Mouse (Mus musculus) adrenal gland, postnatal 14 days (tissue): ENCODE data around the gene Kif19a. TPM values are rescaled to one million over a fixed set of nuclear protein-coding genes. Genes with fewer than 3 reads are reported as not detected.

ENCODE experiments used
- DNase-seq: peaks from one replicate; pipeline ENCODE4 v3.0.0; 2021; ENCODE audit warnings: mixed read lengths
- total RNA-seq: library from RNA; stranded (reverse); gene quantifications from 2 replicates; pipeline ENCODE4 v1.2.3, GENCODE M21; 2021

Kif19a gene
- total RNA-seq, 1 experiment from 2014 or later = 0.56 TPM

DNA sequence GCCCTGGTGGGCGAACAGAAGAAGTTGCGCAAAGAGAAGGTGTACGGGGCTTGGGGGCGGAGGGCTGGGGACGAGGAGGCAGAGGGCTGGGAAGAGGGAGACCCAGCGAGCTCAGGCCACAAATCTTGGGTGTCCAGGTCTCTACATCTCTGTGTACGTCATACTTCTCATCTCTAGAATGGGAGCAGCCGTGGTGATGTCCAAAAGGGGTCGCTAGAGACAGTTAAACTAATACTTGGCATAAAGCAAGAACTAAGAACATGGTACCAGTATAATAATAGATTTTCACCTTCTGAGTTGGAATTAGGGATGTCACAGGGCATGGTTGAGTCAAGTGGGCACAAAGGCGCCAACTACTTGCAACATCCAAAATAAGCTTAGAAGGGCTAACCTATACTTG, 20.7 kb downstream of the Kif19a start:
- no peak for DNase-seq

DNA sequence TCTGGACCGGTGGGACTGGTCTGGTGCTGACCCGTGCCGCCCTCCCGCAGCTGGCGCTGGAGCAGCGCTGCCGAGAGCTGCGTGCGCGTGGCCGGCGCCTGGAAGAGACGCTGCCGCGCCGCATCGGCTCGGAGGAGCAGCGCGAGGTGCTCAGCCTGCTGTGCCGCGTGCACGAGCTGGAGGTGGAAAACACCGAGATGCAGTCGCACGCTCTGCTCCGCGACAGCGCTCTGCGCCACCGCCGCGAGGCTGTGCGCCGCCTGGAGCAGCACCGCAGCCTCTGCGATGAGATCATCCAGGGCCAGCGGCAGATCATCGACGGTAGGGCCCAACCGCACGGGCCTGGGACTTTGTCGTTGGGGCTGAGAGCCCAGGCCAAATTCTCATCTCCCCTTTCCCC, 21.1 kb downstream of the Kif19a start:
- peak; percentile 18 for DNase-seq

DNA sequence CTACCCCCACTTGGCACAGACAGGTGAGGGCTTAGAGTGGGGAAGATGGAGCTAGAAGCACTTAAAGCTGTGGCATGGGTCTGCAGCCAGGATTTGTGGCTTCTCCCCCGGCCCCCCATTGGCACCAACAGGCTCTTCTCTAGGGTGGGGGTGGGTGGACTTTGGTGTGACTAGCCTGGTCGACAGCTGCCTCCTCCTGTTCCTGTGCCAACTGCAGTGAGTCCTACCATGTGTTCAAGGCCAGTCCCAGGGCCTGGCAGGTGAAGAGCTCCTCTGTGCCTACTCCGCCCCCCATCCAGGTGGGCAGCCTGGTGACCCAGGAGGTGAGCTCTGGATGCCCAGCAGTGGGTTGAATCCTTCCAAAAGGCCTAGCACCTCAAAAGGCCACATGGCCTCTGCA, 22.4 kb downstream of the Kif19a start:
- DNase-seq = no peak

DNA sequence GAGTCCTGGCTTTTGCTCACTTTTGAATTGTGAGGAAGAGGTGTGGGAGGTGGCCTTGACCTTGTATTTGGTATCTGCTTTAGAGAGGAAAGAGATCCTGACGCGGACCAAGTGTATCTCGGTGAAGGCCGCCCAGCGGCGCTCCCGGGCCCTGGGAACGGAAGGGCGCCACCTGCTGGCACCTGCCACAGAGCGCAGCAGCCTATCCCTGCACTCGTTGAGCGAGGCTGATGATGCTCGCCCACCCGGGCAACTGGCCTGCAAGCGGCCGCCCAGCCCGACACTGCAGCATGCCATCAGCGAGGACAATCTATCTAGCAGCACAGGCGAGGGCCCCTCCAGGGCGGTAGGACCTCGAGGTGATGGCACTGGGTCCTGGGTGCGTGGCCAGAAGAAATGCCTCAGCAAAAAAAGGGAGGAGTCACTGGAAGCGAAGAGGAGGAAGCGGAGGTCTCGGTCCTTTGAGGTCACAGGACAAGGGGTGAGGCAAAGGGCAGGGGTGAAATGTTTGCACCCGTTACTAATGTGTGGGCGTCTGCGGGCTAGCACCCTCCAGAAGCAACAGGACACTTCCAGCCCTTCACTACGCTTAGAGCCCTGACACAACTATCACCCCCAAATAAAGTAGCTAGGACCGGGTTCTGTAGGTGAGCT, 24.0 kb downstream of the Kif19a start:
- peak; percentile 91 for DNase-seq

DNA sequence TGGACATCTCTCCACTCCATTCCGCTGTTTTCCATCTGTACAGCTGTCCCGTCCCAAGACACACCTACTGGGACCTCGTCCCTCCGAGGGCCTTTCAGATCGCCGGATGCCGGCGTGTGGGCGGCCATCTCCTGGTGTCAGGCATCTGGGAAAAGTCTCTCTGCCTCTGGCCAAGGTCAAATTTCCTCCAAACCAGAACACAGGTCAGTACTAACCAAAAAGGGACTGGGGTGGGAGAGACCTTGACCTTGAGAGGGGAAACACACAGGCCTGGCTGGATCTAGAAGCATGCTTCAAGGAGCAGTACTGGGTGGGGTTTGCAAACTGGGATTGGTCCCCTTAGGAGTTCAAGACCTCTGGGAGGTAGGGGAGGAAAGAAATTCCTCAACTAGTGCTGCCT, 24.5 kb downstream of the Kif19a start:
- no peak for DNase-seq

DNA sequence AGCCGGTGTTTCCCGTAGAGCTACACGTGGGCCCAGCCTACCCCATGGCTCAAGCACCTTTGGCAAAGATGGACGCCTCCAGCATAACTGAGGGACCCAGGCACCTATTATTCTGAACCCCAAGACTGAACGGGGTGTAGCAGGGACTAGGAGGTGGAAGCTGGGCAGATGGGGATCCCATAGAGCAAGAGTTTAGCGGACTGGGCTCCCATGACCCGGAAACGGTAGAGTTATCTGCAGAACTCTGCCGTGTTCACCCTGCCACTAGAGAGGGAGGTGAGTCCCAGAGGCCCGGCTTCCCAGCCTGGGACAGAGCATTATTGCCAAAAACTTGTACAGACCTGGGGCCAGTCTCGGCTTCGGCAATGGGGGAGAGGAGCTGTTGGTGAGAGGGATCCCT, 25.0 kb downstream of the Kif19a start:
- DNase-seq = no peak

DNA sequence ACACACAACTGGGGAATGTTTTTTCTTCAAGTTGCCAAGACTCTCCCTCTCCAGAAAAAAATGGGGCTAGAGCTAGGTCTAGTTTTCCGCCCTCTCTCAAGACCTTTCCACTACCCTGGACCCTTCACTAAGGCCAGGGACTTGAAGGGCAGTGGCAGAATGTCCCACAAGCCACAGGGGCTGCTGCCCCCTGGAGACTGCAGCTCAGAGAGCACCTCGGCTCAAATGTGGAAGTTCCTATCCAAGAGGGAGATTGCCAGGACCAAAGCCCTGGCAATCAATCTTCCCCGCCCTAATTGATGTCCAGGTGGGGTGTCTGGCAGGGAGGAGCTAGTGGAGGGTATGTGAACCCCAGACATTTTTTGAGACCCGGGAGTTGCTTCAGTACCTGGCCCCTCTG, 25.7 kb downstream of the Kif19a start:
- DNase-seq = no peak

DNA sequence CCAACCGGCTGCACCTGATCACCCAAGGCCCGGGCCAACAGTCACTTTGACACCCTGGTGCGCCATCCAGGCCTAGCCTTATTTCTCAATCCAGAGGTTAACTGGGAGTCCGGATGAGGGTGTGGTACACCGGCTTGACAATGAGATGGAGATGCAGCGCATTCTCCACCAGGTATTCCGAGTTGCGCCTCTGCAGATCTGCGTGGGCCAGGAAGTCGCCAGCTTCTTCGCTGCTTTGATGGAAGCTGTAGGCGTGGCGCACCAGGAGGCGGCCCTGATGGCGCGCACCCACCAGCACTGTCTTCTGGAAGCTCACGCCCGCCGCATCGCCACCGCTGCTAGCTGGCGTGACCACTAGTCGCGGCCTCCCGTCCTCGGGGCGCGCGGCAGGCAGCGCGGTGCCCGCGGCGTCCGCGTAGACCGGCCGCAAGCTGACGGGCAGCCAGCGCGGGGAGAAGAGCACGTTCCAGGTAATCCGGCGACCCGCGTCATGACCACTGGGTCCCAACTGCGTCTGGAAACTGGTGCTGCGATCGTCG, 26.2 kb downstream of the Kif19a start:
- no peak for DNase-seq

DNA sequence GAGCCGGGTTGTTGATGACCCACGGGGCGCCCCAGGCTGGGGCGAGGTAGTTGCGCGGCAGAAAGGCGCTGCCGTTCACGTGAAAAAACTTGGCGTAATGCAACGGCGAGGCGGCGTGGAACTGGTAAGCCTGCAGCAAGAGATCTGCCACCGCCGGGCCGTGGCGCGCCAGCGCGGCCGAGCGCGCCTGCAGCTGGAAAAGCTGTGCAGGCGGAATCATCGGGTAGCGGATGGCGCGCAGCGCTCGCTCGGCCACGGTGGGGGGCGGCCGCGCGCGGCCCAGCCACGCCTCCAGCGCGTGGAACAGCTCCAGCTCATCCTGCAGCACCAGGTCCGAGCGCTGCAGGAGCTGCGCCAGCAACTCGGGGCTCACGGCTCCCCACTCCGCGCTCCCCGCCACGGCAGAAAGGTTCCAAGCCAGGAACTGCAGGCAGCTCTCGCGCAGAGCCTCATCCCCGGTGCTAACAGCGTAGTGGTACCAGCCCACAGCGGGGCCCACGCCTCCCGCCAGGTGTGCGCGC, 26.8 kb downstream of the Kif19a start:
- DNase-seq = peak; percentile 22

DNA sequence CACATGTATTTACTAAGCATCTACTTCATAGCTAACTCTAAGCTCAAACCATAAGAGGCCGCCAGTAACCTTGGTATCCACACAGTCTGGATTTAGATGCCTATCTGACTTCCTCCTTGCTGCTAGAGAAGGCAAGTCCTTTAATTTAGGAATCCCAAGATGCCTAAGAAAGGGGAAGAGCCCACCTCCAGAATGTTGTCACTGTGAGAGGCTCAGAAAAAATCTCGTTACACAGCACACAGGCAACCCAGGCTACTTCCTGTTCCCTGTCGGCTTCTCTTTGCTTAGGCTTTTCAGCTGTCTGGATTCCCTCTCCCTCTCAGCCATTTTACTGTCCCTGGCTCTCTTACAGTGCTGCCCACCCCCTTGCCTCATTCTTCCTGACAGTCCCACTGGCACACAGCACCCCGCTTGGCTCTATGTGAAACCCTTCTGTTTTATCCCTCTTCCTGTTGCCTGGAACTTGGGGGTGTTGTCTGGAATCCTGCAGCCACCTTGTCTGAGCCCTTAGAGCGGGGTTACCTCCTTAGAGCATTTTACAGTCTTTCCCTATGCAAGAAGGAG, 27.8 kb downstream of the Kif19a start:
- no peak for DNase-seq

DNA sequence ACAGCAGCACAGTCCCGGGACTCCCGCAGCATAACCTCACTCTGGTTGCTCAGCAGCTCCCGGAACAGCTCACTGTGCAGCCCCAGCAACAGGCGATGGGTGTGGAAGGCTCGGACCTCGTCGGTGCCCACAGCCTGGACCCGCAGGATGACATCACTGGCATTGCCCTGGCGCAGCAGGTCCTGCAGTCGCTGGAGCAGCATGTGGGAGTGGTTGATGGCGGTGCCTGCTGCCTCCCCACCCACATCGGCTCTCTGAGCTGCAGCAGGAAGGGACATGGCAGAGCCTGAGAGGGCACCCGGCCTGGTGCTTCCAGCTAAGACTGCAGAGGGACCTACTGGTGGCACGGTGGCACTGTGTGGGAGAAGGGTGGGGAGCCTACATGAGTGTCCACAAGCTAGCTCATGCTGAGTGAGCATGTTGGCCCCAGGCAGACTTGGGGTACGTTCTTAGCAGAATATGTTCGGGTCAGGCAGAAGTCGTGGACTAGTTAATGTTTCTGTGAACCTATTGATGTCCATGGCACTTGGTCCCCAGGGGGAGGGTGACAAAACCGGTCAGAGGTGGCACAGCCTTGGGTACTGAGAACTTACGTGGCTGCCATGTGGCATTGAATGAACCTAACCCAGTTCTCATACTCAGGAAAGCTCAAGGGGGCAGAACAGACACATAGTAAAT, 28.8 kb downstream of the Kif19a start:
- DNase-seq = no peak

DNA sequence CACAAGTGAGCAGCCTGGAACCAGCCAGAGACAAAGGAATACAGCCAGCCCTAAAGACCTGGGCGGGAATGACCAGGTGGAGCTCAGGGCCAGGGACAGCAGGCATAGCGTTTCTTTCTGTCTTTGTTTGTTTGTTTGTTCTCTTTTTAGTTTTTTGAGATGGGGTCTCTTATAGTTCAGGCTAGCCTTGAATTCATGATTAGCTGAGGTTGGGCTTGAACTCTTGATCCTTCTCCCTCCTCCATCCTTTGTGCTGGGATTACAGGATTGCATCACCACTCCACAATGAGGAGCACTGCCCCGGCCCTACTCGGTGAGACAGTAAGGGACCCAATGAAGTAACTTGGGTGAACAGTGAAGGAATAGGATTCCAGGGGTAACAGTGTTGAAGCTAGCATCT, 29.5 kb downstream of the Kif19a start:
- DNase-seq = no peak

DNA sequence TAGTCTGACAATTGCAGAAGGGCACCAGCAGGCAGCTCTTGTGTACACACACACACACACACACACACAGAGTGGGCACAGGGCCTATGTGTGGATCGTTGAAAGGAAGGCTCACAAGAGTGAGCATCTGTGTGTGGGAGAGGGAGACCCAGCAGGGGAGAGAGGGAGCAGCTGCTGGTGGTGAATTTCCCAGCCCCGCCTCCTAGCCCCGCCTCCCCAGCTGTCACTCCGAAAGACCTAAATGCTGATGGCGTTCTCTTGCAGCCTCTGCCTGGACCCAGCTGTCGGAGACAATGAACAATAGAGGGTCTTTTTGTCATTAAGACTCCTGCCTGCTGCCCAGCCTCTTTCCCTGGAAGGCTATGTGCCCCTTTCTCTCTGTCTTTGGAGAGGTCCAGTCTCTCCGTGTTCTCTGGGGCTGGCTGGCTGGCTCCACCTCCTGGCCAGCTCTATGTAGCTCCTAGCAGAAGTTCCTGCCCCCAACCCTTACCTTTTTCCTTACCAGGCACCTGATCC, 30.1 kb downstream of the Kif19a start:
- peak; percentile 47 for DNase-seq

DNA sequence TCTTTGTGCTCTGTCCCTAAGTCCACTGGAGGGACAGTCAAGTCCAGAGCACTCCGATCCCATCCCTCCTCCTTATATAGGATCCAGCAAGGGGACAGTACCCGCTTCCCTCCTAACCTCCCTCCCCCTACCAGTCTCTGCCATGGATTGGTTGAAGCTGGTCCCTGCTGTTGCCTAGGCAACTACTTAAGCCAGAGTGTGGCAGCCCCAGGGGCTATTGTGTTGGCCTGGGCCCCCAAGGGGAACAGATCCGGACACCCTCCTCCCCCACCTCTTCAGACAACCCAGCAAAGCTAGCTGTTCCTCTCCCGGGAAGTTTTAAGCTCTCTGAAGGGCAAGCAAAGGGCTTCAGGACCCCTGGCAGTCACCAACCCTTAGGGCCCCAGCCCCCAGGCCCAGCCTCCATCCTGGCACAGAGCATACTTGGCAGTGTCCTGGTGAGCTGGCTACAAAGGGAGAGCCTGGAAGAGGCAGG, 30.7 kb downstream of the Kif19a start, which contains the start of gene Btbd17:
Btbd17 (minus strand) TSS at position 98 of the 475 bp plus-strand sequence.
- no peak for DNase-seq

DNA sequence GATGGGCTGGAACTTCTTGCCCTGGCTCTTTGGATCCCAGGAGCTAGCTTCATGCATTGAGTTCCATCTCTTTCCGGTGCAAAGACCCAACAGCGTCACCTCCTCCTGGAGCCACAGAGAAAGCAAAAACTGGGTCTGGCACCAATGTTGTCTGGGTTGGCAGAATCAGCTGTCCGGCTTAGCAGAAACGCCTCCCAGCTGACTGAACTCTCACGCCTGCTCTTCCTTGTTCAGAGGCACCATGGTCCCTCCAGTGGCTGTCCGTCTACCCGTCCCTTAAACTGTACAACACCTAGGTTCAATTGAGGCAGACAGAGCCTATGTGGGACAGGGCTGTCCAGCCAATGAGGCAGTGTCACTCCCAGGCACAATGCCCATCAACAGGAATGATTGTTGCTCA, 32.0 kb downstream of the Kif19a start:
- no peak for DNase-seq

DNA sequence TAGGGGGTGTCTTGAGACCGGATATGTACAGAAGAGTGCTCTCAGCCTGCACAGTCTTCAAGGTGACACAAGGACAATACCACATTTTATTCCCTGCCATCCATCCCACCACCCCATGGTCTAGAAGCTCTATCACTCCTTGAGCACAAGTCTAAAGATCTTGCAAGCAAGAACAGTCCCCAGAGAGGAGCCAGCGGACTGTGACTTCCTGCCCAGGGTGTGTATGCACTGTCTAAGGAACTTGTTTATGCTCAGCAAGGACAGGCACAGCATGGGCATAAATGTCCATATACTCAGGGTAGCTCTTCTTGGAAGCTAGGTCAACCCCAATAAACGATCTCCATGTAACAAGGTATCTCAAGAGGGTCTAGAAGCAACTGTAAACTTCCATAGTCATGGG, 32.8 kb downstream of the Kif19a start:
- no peak for DNase-seq

DNA sequence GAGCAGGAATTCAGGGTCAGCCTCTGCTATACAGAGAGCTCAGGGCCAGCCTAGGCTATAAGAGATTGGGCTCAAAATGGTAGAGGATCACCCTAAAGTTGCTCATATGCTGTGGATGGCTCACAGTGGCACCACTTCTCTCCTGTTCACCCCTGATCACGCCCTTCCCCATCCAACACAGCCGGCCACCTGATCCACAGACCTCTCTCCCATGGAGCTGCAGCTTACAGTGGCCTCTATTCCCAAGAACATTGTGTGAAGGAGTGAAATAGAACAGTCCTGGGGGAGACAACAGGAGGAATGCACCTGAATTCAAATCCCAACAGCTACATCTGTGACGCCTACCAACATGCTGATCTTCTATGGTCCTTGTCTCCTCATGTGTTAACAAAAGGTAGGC, 33.4 kb downstream of the Kif19a start, which contains the start of gene Gpr142:
Gpr142 (plus strand) TSS at position 301 of the 400 bp plus-strand sequence.
- no peak for DNase-seq

DNA sequence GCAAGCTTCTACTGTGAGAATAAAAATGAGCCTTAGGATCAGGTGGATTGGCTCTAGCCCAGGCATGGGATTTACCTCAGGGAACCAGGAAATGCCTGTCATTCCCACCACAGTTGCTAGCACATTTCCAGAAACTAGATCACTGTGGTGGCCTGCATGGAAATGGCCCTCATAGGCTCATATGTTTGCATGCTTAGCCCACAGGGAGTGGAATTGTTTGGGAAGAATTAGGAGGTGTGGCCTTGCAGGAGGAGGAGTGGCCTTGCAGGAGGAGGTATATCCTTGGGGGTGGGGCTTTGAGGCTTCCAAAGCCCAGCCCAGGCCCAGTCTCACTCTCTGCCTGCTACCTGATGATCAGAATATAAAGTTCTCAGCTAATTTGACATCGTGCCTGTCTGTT, 36.7 kb downstream of the Kif19a start:
- DNase-seq = no peak

DNA sequence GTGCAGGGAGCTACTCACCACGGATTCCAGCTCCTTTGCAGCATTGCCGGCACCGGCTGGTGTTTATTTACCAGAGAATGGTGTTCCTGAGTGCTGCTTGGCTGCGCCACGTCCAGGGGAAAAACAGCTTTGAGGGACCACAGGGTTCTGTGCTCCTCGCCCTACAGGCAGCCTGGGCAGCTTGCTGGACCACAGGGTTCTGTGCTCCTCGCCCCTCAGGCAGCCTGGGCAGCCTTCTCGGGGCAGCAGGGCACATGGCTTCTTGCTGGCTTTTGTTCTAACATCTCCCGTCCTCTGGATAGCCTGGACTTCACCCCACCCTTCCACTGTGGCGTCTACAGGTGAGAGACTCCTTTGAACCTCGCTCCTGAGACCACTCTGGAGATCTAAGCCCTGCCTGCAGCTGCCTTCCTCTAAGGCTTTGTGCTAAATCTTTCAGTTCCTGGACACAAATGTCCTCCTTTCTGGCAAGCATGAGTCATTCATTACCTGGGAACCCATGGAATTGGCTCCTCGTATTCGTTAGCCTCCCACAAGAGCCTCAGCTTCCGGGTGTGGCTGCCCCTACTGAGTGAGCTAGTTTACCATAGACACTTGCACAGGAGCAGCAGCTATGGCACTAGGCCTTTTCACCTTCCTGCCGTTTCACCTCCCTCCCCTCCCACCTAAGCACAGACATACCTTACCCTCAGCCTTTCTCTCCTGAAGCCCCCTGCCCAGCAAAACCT, 37.5 kb downstream of the Kif19a start:
- DNase-seq = no peak

DNA sequence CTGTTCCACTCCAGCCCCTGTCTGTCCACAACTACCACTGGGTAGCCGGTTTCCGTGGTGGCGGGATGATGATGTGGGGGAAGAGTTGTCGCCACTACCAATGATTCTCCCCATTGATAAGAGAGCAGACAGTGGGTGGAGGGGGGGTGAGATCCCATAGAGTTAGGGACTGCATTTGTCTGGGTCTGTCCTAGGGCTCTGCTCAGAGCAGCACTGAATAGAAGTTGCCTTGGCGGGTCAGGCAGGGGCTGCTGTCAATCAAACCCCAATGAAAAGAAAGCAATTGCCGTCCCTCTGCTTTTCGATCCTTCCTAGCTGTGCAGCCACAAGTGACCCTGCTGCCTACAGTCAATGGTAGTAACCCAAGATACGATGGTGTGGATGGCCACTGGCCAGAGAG, 38.8 kb downstream of the Kif19a start:
- DNase-seq = no peak

DNA sequence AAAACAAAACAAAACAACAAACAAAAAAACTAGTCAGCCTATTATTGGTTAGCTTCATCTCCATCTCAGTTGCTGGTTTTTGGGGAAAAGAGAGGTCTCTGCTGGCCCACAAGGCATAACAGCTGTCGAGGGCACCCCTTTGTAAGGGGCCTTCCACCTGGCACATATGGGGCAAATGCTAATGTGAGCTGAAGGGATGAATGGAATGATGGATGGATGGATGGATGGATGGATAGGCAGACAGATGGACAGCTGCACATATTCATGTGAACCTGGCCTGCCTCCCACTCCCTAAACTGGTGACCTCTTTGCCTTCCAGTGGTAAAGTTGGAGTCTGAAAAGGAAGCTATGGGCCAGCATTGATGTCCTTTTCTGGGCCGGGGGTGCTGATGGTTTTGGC, 41.8 kb downstream of the Kif19a start:
- no peak for DNase-seq
